Mouse (Mus musculus): Measurements from ENCODE around the gene Esm1.

Gene Esm1

GRCm38 (mm10) chr13:113209624-113210023, at the start of gene Esm1:
Gene Esm1, plus strand, starts transcription at chr13:113209659.
- DNase-seq (ENCODE audit: extremely low read depth, low read depth), result no peak

GRCm38 (mm10) chr13:113164252-113165005, 45.0 kb upstream of the Esm1 start:
- DNase-seq (ENCODE audit: extremely low read depth, low read depth), result no peak

DNA sequence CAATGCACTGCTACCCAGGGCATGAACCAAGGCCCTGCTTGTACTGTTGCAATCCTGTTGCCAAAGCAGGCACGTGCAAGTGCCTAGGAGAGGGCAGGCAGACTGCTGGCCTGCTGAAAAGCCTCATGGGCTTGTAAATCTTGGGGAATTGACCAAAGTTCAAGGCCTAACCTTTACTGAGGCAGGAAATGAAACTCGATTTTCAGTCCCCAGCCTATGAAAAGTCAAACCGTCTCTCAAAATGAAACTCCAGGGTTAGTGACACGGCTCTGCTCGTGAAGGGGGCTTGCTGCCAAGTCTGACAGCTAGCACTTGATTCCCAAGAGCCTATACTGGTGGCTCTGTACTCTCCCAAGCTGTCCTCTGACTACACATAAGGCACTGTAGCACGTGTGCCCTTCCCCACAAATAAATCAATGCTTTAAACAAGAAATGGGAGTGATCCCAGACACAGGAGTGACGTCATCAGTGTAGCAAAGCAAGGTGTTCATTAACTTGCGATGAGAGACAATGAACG, 41.4 kb upstream of the Esm1 start:
- no peak for DNase-seq (ENCODE audit: extremely low read depth, low read depth)

DNA sequence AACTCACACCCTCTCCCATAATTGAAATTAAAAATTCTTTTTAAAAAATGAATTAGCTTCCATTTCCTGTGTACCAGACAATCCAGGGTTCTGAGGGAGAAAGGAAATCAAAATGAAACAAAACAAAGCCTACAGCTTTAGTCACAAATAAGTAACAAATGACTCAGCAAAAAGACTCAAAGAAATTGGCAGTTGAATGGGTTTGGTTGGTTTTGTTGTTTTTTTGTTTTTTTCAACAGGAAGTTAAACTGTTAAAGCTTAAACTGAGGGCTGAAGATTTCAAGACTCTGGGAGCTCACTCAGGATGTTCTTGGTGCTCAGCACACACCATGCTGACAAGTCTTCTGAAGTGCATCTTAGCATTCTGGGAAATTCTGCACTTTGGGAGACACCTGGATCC, 39.2 kb upstream of the Esm1 start:
- DNase-seq (ENCODE audit: extremely low read depth, low read depth), result no peak

GRCm38 (mm10) chr13:113174162-113174561, 35.3 kb upstream of the Esm1 start:
- no peak for DNase-seq (ENCODE audit: extremely low read depth, low read depth)

- no peak for DNase-seq (ENCODE audit: extremely low read depth, low read depth)
Measured at GRCm38 (mm10) chr13:113183310-113183709, 26.1 kb upstream of the Esm1 start.

GRCm38 (mm10) chr13:113183720-113184119, 25.7 kb upstream of the Esm1 start:
- DNase-seq (ENCODE audit: extremely low read depth, low read depth), result no peak

GRCm38 (mm10) chr13:113196808-113197674, 12.4 kb upstream of the Esm1 start:
- DNase-seq (ENCODE audit: extremely low read depth, low read depth), result no peak

DNA sequence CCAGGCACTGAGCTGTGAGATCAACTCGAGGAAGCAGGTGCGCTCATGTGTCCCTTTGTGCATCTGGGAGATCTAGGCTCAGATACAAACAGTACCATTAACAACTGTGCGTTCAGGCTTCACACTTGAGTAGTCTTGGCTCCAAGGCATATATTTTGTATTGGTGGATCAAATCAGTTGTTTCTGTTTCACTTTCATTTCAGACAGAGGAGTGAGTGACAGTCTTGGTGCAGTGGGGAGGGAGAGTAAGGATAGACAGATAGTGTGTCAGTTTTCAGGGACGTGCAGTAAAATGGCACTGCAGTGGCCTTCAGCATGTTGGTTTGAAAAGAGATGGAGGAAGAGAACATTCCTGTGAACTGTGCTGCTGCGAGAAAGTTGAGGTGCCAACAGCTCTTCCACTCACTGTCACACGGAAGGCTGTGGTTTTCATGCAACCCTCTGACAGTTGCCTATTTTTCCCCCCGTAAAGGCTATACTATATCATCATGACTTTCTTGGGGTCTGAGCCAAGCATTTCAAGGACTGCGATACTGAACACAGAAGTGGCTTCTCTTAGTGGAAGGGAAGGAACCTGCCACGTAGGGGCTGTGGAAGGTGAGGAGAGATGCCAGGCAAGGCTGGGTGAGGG, 11.5 kb upstream of the Esm1 start:
- DNase-seq (ENCODE audit: extremely low read depth, low read depth), result no peak

GRCm38 (mm10) chr13:113199331-113199730, 10.1 kb upstream of the Esm1 start:
- DNase-seq (ENCODE audit: extremely low read depth, low read depth), result no peak

- DNase-seq (ENCODE audit: extremely low read depth, low read depth), result no peak
Measured at GRCm38 (mm10) chr13:113200726-113201125, 8.7 kb upstream of the Esm1 start.

- DNase-seq (ENCODE audit: extremely low read depth, low read depth), result no peak
Measured at GRCm38 (mm10) chr13:113201631-113202030, 7.8 kb upstream of the Esm1 start.

GRCm38 (mm10) chr13:113202184-113202583, 7.3 kb upstream of the Esm1 start:
- DNase-seq (ENCODE audit: extremely low read depth, low read depth), result no peak

DNA sequence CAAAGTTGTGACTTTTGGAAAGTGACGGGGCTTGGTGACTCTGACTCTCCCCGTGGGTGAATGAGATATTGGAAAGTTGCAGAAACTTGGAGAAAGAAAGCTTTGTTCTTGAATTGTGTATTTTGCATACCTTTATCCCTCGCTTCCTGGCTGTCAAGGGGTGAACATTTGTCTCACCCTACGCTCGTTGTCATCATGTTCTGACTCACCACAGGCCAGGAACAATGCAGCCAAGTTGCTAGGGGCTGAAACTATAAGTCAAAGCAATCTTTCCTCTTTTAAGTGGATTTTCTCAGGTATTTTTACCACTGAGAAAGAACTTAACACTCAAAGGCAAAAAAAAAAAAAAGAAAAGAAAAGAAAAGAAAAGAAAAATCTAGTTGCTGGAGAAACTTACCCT, 6.3 kb upstream of the Esm1 start:
- DNase-seq (ENCODE audit: extremely low read depth, low read depth), result no peak

GRCm38 (mm10) chr13:113205346-113205745, 4.1 kb upstream of the Esm1 start:
- no peak for DNase-seq (ENCODE audit: extremely low read depth, low read depth)

DNA sequence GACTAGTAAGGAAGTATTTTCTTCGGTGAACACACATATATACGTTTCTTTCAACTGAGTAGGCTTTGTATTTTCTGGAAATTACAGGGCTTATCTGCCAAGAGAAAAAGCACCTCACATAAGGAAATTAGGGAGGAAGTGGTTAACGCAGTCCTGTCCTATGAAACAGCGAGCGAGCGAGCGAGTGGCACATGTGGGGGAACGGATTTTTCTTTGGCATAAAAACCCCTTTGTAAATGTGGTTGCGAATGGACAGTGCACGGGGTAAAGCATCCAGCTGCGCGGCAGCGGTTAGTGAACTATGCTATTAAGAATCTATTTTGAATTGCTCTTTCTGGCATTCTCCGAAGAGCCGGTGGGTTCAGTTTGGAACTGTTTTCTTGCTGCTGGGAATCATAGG, 1.9 kb downstream of the Esm1 start:
- no peak for DNase-seq (ENCODE audit: extremely low read depth, low read depth)

- peak; percentile 2 for DNase-seq (ENCODE audit: extremely low read depth, low read depth)
Measured at GRCm38 (mm10) chr13:113212401-113212800, 2.9 kb downstream of the Esm1 start.

- DNase-seq (ENCODE audit: extremely low read depth, low read depth), result no peak
Measured at GRCm38 (mm10) chr13:113213865-113214264, 4.4 kb downstream of the Esm1 start.

GRCm38 (mm10) chr13:113221851-113222250, 12.4 kb downstream of the Esm1 start:
- DNase-seq (ENCODE audit: extremely low read depth, low read depth), result no peak

GRCm38 (mm10) chr13:113224105-113224504, 14.6 kb downstream of the Esm1 start:
- DNase-seq (ENCODE audit: extremely low read depth, low read depth), result no peak

DNA sequence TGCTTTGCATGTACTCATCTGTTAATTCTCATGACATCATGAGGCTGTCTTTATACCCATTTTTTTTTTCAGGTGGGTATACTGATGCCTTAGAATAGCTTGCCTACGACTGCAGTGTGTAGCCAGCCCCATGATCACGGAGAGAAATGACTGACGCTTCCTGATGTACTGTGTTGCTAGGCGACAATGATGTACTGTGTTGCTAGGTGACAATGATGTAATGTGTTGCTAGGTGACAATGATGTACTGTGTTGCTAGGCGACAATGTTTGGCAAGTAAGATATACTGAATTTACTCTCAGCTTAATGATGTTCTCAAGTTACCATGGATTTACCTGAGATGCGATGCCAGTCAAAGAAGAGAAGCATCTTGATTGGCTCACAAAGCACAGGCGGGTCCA, 16.4 kb downstream of the Esm1 start, which contains the start of gene Gzmk:
Gzmk (minus strand) TSS at position 98 of the 400 bp plus-strand sequence.
- no peak for DNase-seq (ENCODE audit: extremely low read depth, low read depth)

- no peak for DNase-seq (ENCODE audit: extremely low read depth, low read depth)
Measured at GRCm38 (mm10) chr13:113227076-113227475, 17.6 kb downstream of the Esm1 start.

Data from MEL-GATA-1-ER (cell line).